ENCODE assay signal across 11 mouse cellular contexts in genomic region chr1:176994707-176995418, GRCm38 (mm10).
A peak's percentile ranks its signal among the peaks of the same experiment; 100 is the strongest.
DNase-seq lines count a peak whose midpoint lies in the region; ATAC-seq and TF ChIP-seq lines count a peak whose summit lies in the region.
"Had no signal": no experiment of that assay in that cellular context is flagged by ENCODE, and none has a peak within 500 bp of the region (broad histone marks: within the 10 kb centered on the region; RNA-seq: fewer than 3 reads in every experiment).

No protein-coding gene starts in this region.

- 8% methylated on average over 11 of the region's 11 CpGs for WGBS in forebrain, embryonic 13.5 days
- 8% methylated on average over 11 of the region's 11 CpGs for WGBS in limb, embryonic 12.5 days

- peak; percentile 53 for ATAC-seq in forebrain, embryonic 13.5 days
- ATAC-seq in limb, embryonic 12.5 days (ENCODE audit: insufficient number of reproducible peaks, insufficient read depth, low FRiP score, low TSS enrichment, low read depth) = peak; percentile 52; the same call in 1 of the 2 replicates

- no peaks in the 10 kb centered on the region for H3K36me3 ChIP-seq in forebrain, embryonic 13.5 days (ENCODE audit: poor library complexity, severe bottlenecking)
- no peaks in the 10 kb centered on the region for H3K36me3 ChIP-seq in limb, embryonic 12.5 days

- intact Hi-C loops in left cerebral cortex, adult 2 months (cut with DNase I) = loop anchor here (5.0 kb wide), 2 partner anchors 113 to 192 kb away; no protein-coding TSS in a partner anchor

- no peak for DNase-seq in left cerebral cortex, adult 2 months (ENCODE audit: extremely low spot score in 1 of 2, low spot score in 2 of 2)
- no peak for DNase-seq in left cerebral cortex, adult 11 months (ENCODE audit: low spot score)
- peak; percentile 82 for DNase-seq in retina, postnatal 1 day
- no peak for DNase-seq in cerebellum, adult 9-11 months
- no peak for DNase-seq in gastrocnemius, postnatal 10 days
- no peak for DNase-seq in cerebellum, adult 18-20 months
- DNase-seq: adrenal gland, postnatal 36 days had no signal

- peaks cover 85% of the 10 kb centered on the region for H3K4me1 ChIP-seq in forebrain, embryonic 13.5 days
- H3K4me1 ChIP-seq in limb, embryonic 12.5 days (replicated peaks) = peaks cover 44% of the 10 kb centered on the region

- H3K4me3 ChIP-seq in left cerebral cortex, adult 2 months = no peak overlapping the region
- no peak overlapping the region for H3K4me3 ChIP-seq in forebrain, embryonic 13.5 days
- no peak overlapping the region for H3K4me3 ChIP-seq in limb, embryonic 12.5 days (replicated peaks)
- H3K4me3 ChIP-seq: erythroblast, embryonic 14.5 days had no signal

- no peaks in the 10 kb centered on the region for H3K27me3 ChIP-seq in forebrain, embryonic 13.5 days
- peaks cover 13% of the 10 kb centered on the region; the same call in 1 of the 2 replicates for H3K27me3 ChIP-seq in limb, embryonic 12.5 days

- no peak for TF ChIP-seq CTCF in left cerebral cortex, adult 2 months (IDR thresholded peaks at IDR 0.05)

- peak overlapping the region; percentile 63 for H3K27ac ChIP-seq in left cerebral cortex, adult 2 months
- peak overlapping the region; percentile 97 for H3K27ac ChIP-seq in forebrain, embryonic 13.5 days
- peak overlapping the region; percentile 68 for H3K27ac ChIP-seq in limb, embryonic 12.5 days
- H3K27ac ChIP-seq: liver, embryonic 14.5 days had no signal

- peak overlapping the region; percentile 18 for H3K4me2 ChIP-seq in forebrain, embryonic 13.5 days
- H3K4me2 ChIP-seq in limb, embryonic 12.5 days = peak overlapping the region; percentile 24

- H3K9me3 ChIP-seq in forebrain, embryonic 13.5 days (replicated peaks) = no peaks in the 10 kb centered on the region
- no peaks in the 10 kb centered on the region for H3K9me3 ChIP-seq in limb, embryonic 12.5 days

- H3K9ac ChIP-seq in forebrain, embryonic 13.5 days = peak overlapping the region; percentile 30; the same call in 1 of the 2 replicates
- H3K9ac ChIP-seq in limb, embryonic 12.5 days (replicated peaks) = no peak overlapping the region
- H3K9ac ChIP-seq: liver, embryonic 14.5 days had no signal
